Mouse (Mus musculus): ENCODE measurements around the gene Col18a1. TPM values are rescaled to one million over a fixed set of nuclear protein-coding genes. Genes with fewer than 3 reads are reported as not detected.
"Not testable (repeated sequence)": the region's sequence is repeated elsewhere in the genome, so short reads cannot be mapped to it uniquely, and the experiment has no call there.

Gene Col18a1
- polyA plus RNA-seq, 1 experiment from 2014 or later = 167 TPM

- H3K4me2 ChIP-seq (ENCODE audit: low read depth, low read length) = no peak overlapping the region
- H3K4me3 ChIP-seq (ENCODE audit: low read depth, low read length) = no peak overlapping the region
- ATAC-seq = no peak
- no peaks in the 10 kb centered on the region for H3K27me3 ChIP-seq (ENCODE audit: insufficient read depth, low read length)
- H3K9me3 ChIP-seq (ENCODE audit: low read length) = no peaks in the 10 kb centered on the region
- 71% methylated on average over 6 of the region's 6 CpGs for WGBS (ENCODE audit: insufficient replicate concordance)
- H3K27ac ChIP-seq (ENCODE audit: low read depth) = no peak overlapping the region
- peaks cover 8% of the 10 kb centered on the region for H3K4me1 ChIP-seq (ENCODE audit: insufficient read depth)
- H3K9ac ChIP-seq (replicated peaks) = no peak overlapping the region
- DNase-seq = no peak
- no peak for TF ChIP-seq CTCF (IDR thresholded peaks at IDR 0.05; ENCODE audit: low read depth)
- TF ChIP-seq EP300 (IDR thresholded peaks at IDR 0.05; ENCODE audit: low read depth) = no peak
- no peaks in the 10 kb centered on the region for H3K36me3 ChIP-seq (replicated peaks; ENCODE audit: insufficient read depth, low read length)
Measured at GRCm38 (mm10) chr10:77136205-77136604, 30.1 kb downstream of the Col18a1 start.

GRCm38 (mm10) chr10:77135274-77135829, 31.0 kb downstream of the Col18a1 start:
- DNase-seq (no peak), ATAC-seq (no peak)
- no peaks in the 10 kb centered on the region for H3K9me3 ChIP-seq (ENCODE audit: low read length)
- no peak overlapping the region for H3K4me2 ChIP-seq (ENCODE audit: low read depth, low read length)
- no peak for TF ChIP-seq EP300 (IDR thresholded peaks at IDR 0.05; ENCODE audit: low read depth)
- peak; percentile 45 for TF ChIP-seq CTCF (IDR thresholded peaks at IDR 0.05; ENCODE audit: low read depth)
- no peaks in the 10 kb centered on the region for H3K27me3 ChIP-seq (ENCODE audit: insufficient read depth, low read length)
- 92% methylated on average over 5 of the region's 5 CpGs for WGBS (ENCODE audit: insufficient replicate concordance)
- H3K4me1 ChIP-seq (ENCODE audit: insufficient read depth) = peaks cover 8% of the 10 kb centered on the region
- H3K9ac ChIP-seq (replicated peaks) = no peak overlapping the region
- H3K27ac ChIP-seq (ENCODE audit: low read depth) = no peak overlapping the region
- no peaks in the 10 kb centered on the region for H3K36me3 ChIP-seq (replicated peaks; ENCODE audit: insufficient read depth, low read length)
- no peak overlapping the region for H3K4me3 ChIP-seq (ENCODE audit: low read depth, low read length)

GRCm38 (mm10) chr10:77134807-77135152, 31.6 kb downstream of the Col18a1 start:
- 39% methylated on average over 6 of the region's 6 CpGs for WGBS (ENCODE audit: insufficient replicate concordance)
- peak; percentile 53 for ATAC-seq
- H3K27ac ChIP-seq (ENCODE audit: low read depth) = peak overlapping the region; percentile 9; the same call in 1 of the 2 replicates
- not testable (repeated sequence) for H3K9me3 ChIP-seq (ENCODE audit: low read length); H3K9ac ChIP-seq (replicated peaks); DNase-seq; H3K4me3 ChIP-seq (ENCODE audit: low read depth, low read length); H3K27me3 ChIP-seq (ENCODE audit: insufficient read depth, low read length); H3K4me1 ChIP-seq (ENCODE audit: insufficient read depth); H3K4me2 ChIP-seq (ENCODE audit: low read depth, low read length); H3K36me3 ChIP-seq (replicated peaks; ENCODE audit: insufficient read depth, low read length)

GRCm38 (mm10) chr10:77133951-77134806, 32.2 kb downstream of the Col18a1 start:
- DNase-seq (peak; percentile 33), ATAC-seq (peak; percentile 73)
- H3K4me2 ChIP-seq (ENCODE audit: low read depth, low read length) = peak overlapping the region; percentile 22; the same call in 1 of the 2 replicates
- no peak overlapping the region for H3K4me3 ChIP-seq (ENCODE audit: low read depth, low read length)
- H3K9ac ChIP-seq (replicated peaks) = no peak overlapping the region
- H3K9me3 ChIP-seq (ENCODE audit: low read length) = no peaks in the 10 kb centered on the region
- peak overlapping the region; percentile 9 for H3K27ac ChIP-seq (ENCODE audit: low read depth)
- WGBS (ENCODE audit: insufficient replicate concordance) = 36% methylated on average over 13 of the region's 13 CpGs
- peaks cover 8% of the 10 kb centered on the region for H3K4me1 ChIP-seq (ENCODE audit: insufficient read depth)
- H3K27me3 ChIP-seq (ENCODE audit: insufficient read depth, low read length) = no peaks in the 10 kb centered on the region
- TF ChIP-seq EP300 (IDR thresholded peaks at IDR 0.05; ENCODE audit: low read depth) = peak; percentile 89
- no peak for TF ChIP-seq CTCF (IDR thresholded peaks at IDR 0.05; ENCODE audit: low read depth)
- H3K36me3 ChIP-seq (replicated peaks; ENCODE audit: insufficient read depth, low read length) = no peaks in the 10 kb centered on the region

- WGBS (ENCODE audit: insufficient replicate concordance) = 85% methylated on average over 11 of the region's 11 CpGs
- no peak overlapping the region for H3K4me2 ChIP-seq (ENCODE audit: low read depth, low read length)
- DNase-seq (no peak), ATAC-seq (no peak)
- peaks cover 10% of the 10 kb centered on the region for H3K4me1 ChIP-seq (ENCODE audit: insufficient read depth)
- no peak overlapping the region for H3K4me3 ChIP-seq (ENCODE audit: low read depth, low read length)
- H3K27ac ChIP-seq (ENCODE audit: low read depth) = no peak overlapping the region
- no peak for TF ChIP-seq CTCF (IDR thresholded peaks at IDR 0.05; ENCODE audit: low read depth)
- TF ChIP-seq EP300 (IDR thresholded peaks at IDR 0.05; ENCODE audit: low read depth) = no peak
- H3K36me3 ChIP-seq (replicated peaks; ENCODE audit: insufficient read depth, low read length) = no peaks in the 10 kb centered on the region
- no peak overlapping the region for H3K9ac ChIP-seq (replicated peaks)
- H3K27me3 ChIP-seq (ENCODE audit: insufficient read depth, low read length) = no peaks in the 10 kb centered on the region
- H3K9me3 ChIP-seq (ENCODE audit: low read length) = no peaks in the 10 kb centered on the region
Measured at GRCm38 (mm10) chr10:77132118-77132517, 34.2 kb downstream of the Col18a1 start.

- no peak for TF ChIP-seq CTCF (IDR thresholded peaks at IDR 0.05; ENCODE audit: low read depth)
- no peak for TF ChIP-seq EP300 (IDR thresholded peaks at IDR 0.05; ENCODE audit: low read depth)
- no peaks in the 10 kb centered on the region for H3K36me3 ChIP-seq (replicated peaks; ENCODE audit: insufficient read depth, low read length)
Measured at GRCm38 (mm10) chr10:77131536-77131935, 34.8 kb downstream of the Col18a1 start.

More at GRCm38 (mm10) chr10:77131536-77131935, 34.8 kb downstream of the Col18a1 start:
- H3K9ac ChIP-seq (replicated peaks) = no peak overlapping the region
- DNase-seq (no peak), ATAC-seq (no peak)
- no peak overlapping the region for H3K4me3 ChIP-seq (ENCODE audit: low read depth, low read length)
- no peak overlapping the region for H3K27ac ChIP-seq (ENCODE audit: low read depth)
- H3K4me1 ChIP-seq (ENCODE audit: insufficient read depth) = peaks cover 13% of the 10 kb centered on the region
- no peaks in the 10 kb centered on the region for H3K27me3 ChIP-seq (ENCODE audit: insufficient read depth, low read length)
- WGBS (ENCODE audit: insufficient replicate concordance) = 80% methylated on average over 6 of the region's 6 CpGs
- no peak overlapping the region for H3K4me2 ChIP-seq (ENCODE audit: low read depth, low read length)
- no peaks in the 10 kb centered on the region for H3K9me3 ChIP-seq (ENCODE audit: low read length)

All from liver, postnatal 0 days (tissue).